In genomic region chr2:166001768-166002167, GRCm38 (mm10) we compare ENCODE assay signal across 15 mouse cellular contexts. TPM values are rescaled to one million over a fixed set of nuclear protein-coding genes. Genes with fewer than 3 reads are reported as not detected.
DNase-seq lines count a peak whose midpoint lies in the region; ATAC-seq and TF ChIP-seq lines count a peak whose summit lies in the region.
"Had no signal": no experiment of that assay in that cellular context is flagged by ENCODE, and none has a peak within 500 bp of the region (broad histone marks: within the 10 kb centered on the region; RNA-seq: fewer than 3 reads in every experiment).

No protein-coding gene starts in this region.

- TF ChIP-seq CTCF in thymus, adult 2 months (IDR thresholded peaks at IDR 0.05; ENCODE audit: borderline replicate concordance, control insufficient read depth, extremely low read depth, insufficient read depth, low read length, poor library complexity): no peak

- ATAC-seq in heart, embryonic 13.5 days (ENCODE audit: extremely low read depth, insufficient number of reproducible peaks, low FRiP score, low TSS enrichment): no peak
- ATAC-seq in limb, embryonic 15.5 days (ENCODE audit: insufficient number of reproducible peaks, low FRiP score, low TSS enrichment, low read depth): no peak
- ATAC-seq: intestine, embryonic 15.5 days had no signal

- no peaks in the 10 kb centered on the region for H3K9me3 ChIP-seq in heart, embryonic 13.5 days
- H3K9me3 ChIP-seq in heart, embryonic 10.5 days: no peaks in the 10 kb centered on the region
- H3K9me3 ChIP-seq in limb, embryonic 15.5 days: no peaks in the 10 kb centered on the region
- no peaks in the 10 kb centered on the region for H3K9me3 ChIP-seq in limb, embryonic 10.5 days (replicated peaks)
- H3K9me3 ChIP-seq: intestine, embryonic 15.5 days; limb, embryonic 13.5 days; lung, embryonic 15.5 days had no signal

- H3K4me2 ChIP-seq in heart, embryonic 13.5 days: no peak overlapping the region
- no peak overlapping the region for H3K4me2 ChIP-seq in limb, embryonic 15.5 days
- H3K4me2 ChIP-seq: intestine, embryonic 15.5 days; limb, embryonic 13.5 days; lung, embryonic 15.5 days had no signal

- H3K9ac ChIP-seq in heart, embryonic 13.5 days: no peak overlapping the region
- no peak overlapping the region for H3K9ac ChIP-seq in limb, embryonic 15.5 days
- H3K9ac ChIP-seq: intestine, embryonic 15.5 days; limb, embryonic 13.5 days; lung, embryonic 15.5 days had no signal

- H3K27ac ChIP-seq in heart, embryonic 13.5 days (replicated peaks): 0 out of 2 replicates have a peak overlapping the region, but pooled peaks have one; percentile 21
- no peak overlapping the region for H3K27ac ChIP-seq in heart, embryonic 10.5 days
- H3K27ac ChIP-seq in limb, embryonic 15.5 days: peak overlapping the region; percentile 43
- H3K27ac ChIP-seq in limb, embryonic 10.5 days: no peak overlapping the region
- peak overlapping the region; percentile 19; the same call in 1 of the 2 replicates for H3K27ac ChIP-seq in thymus, adult 2 months (ENCODE audit: control insufficient read depth, insufficient read depth, low read length)
- H3K27ac ChIP-seq: intestine, embryonic 15.5 days; limb, embryonic 13.5 days; lung, embryonic 15.5 days had no signal

- H3K4me3 ChIP-seq in heart, embryonic 13.5 days: no peak overlapping the region
- no peak overlapping the region for H3K4me3 ChIP-seq in heart, embryonic 10.5 days
- H3K4me3 ChIP-seq in limb, embryonic 15.5 days: no peak overlapping the region
- no peak overlapping the region for H3K4me3 ChIP-seq in limb, embryonic 10.5 days
- H3K4me3 ChIP-seq in thymus, adult 2 months (ENCODE audit: control insufficient read depth, insufficient read depth, low read length): no peak overlapping the region
- H3K4me3 ChIP-seq: intestine, embryonic 15.5 days; limb, embryonic 13.5 days; lung, embryonic 15.5 days had no signal

- no peaks in the 10 kb centered on the region for H3K27me3 ChIP-seq in heart, embryonic 13.5 days (replicated peaks)
- no peaks in the 10 kb centered on the region for H3K27me3 ChIP-seq in heart, embryonic 10.5 days (ENCODE audit: insufficient read depth, poor library complexity, severe bottlenecking)
- H3K27me3 ChIP-seq in limb, embryonic 15.5 days: no peaks in the 10 kb centered on the region
- no peaks in the 10 kb centered on the region for H3K27me3 ChIP-seq in limb, embryonic 10.5 days (ENCODE audit: low read depth, poor library complexity, severe bottlenecking)
- H3K27me3 ChIP-seq in thymus, adult 2 months (ENCODE audit: control insufficient read depth, insufficient read depth, low read length): no peaks in the 10 kb centered on the region
- H3K27me3 ChIP-seq: intestine, embryonic 15.5 days; limb, embryonic 13.5 days; lung, embryonic 15.5 days had no signal

- H3K36me3 ChIP-seq in heart, embryonic 13.5 days: no peaks in the 10 kb centered on the region
- no peaks in the 10 kb centered on the region for H3K36me3 ChIP-seq in heart, embryonic 10.5 days
- H3K36me3 ChIP-seq in limb, embryonic 15.5 days: no peaks in the 10 kb centered on the region
- no peaks in the 10 kb centered on the region for H3K36me3 ChIP-seq in limb, embryonic 10.5 days
- no peaks in the 10 kb centered on the region for H3K36me3 ChIP-seq in thymus, adult 2 months (ENCODE audit: control insufficient read depth, insufficient read depth, low read length)
- H3K36me3 ChIP-seq: intestine, embryonic 15.5 days; limb, embryonic 13.5 days; lung, embryonic 15.5 days had no signal

- DNase-seq in heart, embryonic 10.5 days (ENCODE audit: low spot score): no peak
- no peak for DNase-seq in limb, embryonic 10.5 days (ENCODE audit: low spot score)
- no peak for DNase-seq in thymus, adult 2 months
- no peak for DNase-seq in thymus, postnatal 36 days
- DNase-seq in adrenal gland, postnatal 36 days: no peak
- DNase-seq: adrenal gland, postnatal 14 days; cerebellum, postnatal 14 days; heart, postnatal 14 days; kidney, postnatal 4 days; right cerebral cortex, adult 18-20 months had no signal

- TF ChIP-seq POLR2A in thymus, adult 2 months (IDR thresholded peaks at IDR 0.05; ENCODE audit: control insufficient read depth, extremely low read depth, insufficient read depth, low read length, poor library complexity): no peak

- 68% methylated on average over 2 of the region's 2 CpGs for WGBS in heart, embryonic 13.5 days
- 61% methylated on average over 2 of the region's 2 CpGs for WGBS in heart, embryonic 10.5 days
- WGBS in limb, embryonic 15.5 days: 52% methylated on average over 2 of the region's 2 CpGs
- 65% methylated on average over 2 of the region's 2 CpGs for WGBS in limb, embryonic 10.5 days
- WGBS in thymus, adult 2 months: 88% methylated on average over 2 of the region's 2 CpGs

- peaks cover 38% of the 10 kb centered on the region for H3K4me1 ChIP-seq in heart, embryonic 13.5 days
- peaks cover 40% of the 10 kb centered on the region for H3K4me1 ChIP-seq in heart, embryonic 10.5 days
- peaks cover 29% of the 10 kb centered on the region for H3K4me1 ChIP-seq in limb, embryonic 15.5 days
- H3K4me1 ChIP-seq in limb, embryonic 10.5 days: peaks cover 34% of the 10 kb centered on the region
- H3K4me1 ChIP-seq in thymus, adult 2 months (replicated peaks; ENCODE audit: control insufficient read depth, insufficient read depth, low read length): peaks cover 20% of the 10 kb centered on the region

RNA-seq across cellular contexts. Expression of gene Ncoa3, which starts 9.3 kb away (rescaled TPM):
- polyA plus RNA-seq in heart, embryonic 13.5 days (2015; fragmentation: Nextera tagmentation; extraction: Ambion mirVana): 10.5 and 11.2 TPM in 2 replicates
- polyA plus RNA-seq in heart, embryonic 10.5 days (2016; fragmentation: Nextera tagmentation; extraction: Ambion mirVana): 14.8 and 15.8 TPM in 2 replicates
- polyA plus RNA-seq in limb, embryonic 15.5 days (2015; fragmentation: Nextera tagmentation; extraction: Ambion mirVana): 15.4 and 16.2 TPM in 2 replicates
- 15.5 and 15.7 TPM in 2 replicates for polyA plus RNA-seq in limb, embryonic 10.5 days (2016; fragmentation: Nextera tagmentation; extraction: Ambion mirVana)
- 70.0 and 73.4 TPM in 2 replicates for polyA plus RNA-seq in thymus, adult 2 months (2012; rRNA removed)
- 10 to 100 TPM; 24.6 to 42.8 TPM for total RNA-seq in adrenal gland, postnatal 36 days (2021)

Comparison
In these comparisons a context has a peak if more than half of its experiments do, and no peak if none do; other contexts are left out.
1. H3K27ac ChIP-seq: peak in heart, embryonic 13.5 days (single experiment), limb, embryonic 15.5 days (single experiment) and thymus, adult 2 months (single experiment); none in heart, embryonic 10.5 days (single experiment) and limb, embryonic 10.5 days (single experiment).